Comparison of ENCODE assay signal across 14 mouse cellular contexts in the genomic region with DNA sequence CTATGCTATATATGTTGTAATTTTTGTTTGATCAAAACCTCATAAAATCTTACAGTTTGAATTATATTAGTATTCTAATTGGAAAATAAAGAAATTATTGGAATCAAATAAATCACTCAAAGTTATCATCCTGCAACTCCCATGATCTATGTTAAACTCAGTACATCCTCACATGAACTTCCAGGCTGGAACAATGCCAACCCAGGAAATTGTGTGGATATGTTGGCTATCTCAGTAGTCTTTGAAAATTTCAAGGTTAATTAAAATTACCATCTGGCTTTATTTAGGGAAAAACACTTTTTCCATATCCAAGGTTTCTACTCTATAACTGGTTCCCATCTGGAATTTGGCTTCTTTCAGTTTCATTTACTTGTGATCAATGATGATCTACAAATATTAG.
"Had no signal": no experiment of that assay in that cellular context is flagged by ENCODE, and none has a peak within 500 bp of the region (broad histone marks: within the 10 kb centered on the region; RNA-seq: fewer than 3 reads in every experiment).

No protein-coding gene starts in this region.

- DNase-seq: kidney, postnatal 14 days; kidney, postnatal 4 days; liver; lung, adult 18-20 months; lung, postnatal 10 days; lung, postnatal 36 days; right cerebral cortex, adult 18-20 months; right cerebral cortex, postnatal 14 days; right cerebral cortex, postnatal 4 days; thymus, adult 2 months; thymus, postnatal 14 days; thymus, postnatal 4 days had no signal

- ATAC-seq: liver, embryonic 12.5 days; midbrain, embryonic 13.5 days had no signal
